Mouse (Mus musculus): Measurements from ENCODE around the gene Vmn1r28. TPM values are rescaled to one million over a fixed set of nuclear protein-coding genes. Genes with fewer than 3 reads are reported as not detected.
"Not testable (repeated sequence)": the region's sequence is repeated elsewhere in the genome, so short reads cannot be mapped to it uniquely, and the experiment has no call there.

Vmn1r28 gene
- total RNA-seq (2014; fragmentation: Nextera tagmentation) (not detected in 2 replicates), total RNA-seq (2017) (under 0.01 and 0.22 TPM in 2 replicates), polyA plus RNA-seq (2012) (not detected in 2 replicates)

- Histone ChIP-seq H3K36me3 (replicated peaks) (no peaks in the 10 kb centered on the region), H3K4me3 (ENCODE audit: low read depth, low read length) (no peak within 1 kb of the TSS), H3K9me3 (replicated peaks) (no peaks in the 10 kb centered on the region), H3K4me1 (ENCODE audit: insufficient read depth, low read depth, low read length) (no peaks in the 10 kb centered on the region), H3K27me3 (ENCODE audit: insufficient read depth, low read length) (no peaks in the 10 kb centered on the region)
- ATAC-seq (ENCODE audit: extremely low read depth, insufficient number of reproducible peaks, low FRiP score, poor library complexity, severe bottlenecking), result no peak
- DNase-seq (ENCODE audit: low spot score), result no peak
- no peak for TF ChIP-seq CTCF (IDR thresholded peaks at IDR 0.05; ENCODE audit: low read depth, low read length)
- no peak for TF ChIP-seq TAL1 (conservative IDR thresholded peaks at IDR 0.05; ENCODE audit: low read depth, low read length)
- no peak for TF ChIP-seq POLR2AphosphoS5 (IDR thresholded peaks at IDR 0.05; ENCODE audit: insufficient replicate concordance, low read depth, low read length)
- TF ChIP-seq GATA1 (IDR thresholded peaks at IDR 0.05; ENCODE audit: borderline replicate concordance, low read length), result no peak
- TF ChIP-seq GATA2 (IDR thresholded peaks at IDR 0.05; ENCODE audit: borderline replicate concordance, low read depth, low read length), result no peak
Observed at GRCm38 (mm10) chr6:58261737-58262136, at the start of gene Vmn1r28. Gene Vmn1r28 (plus strand): TSS chr6:58262037.

GRCm38 (mm10) chr6:58216119-58216518 lies 45.7 kb upstream of the Vmn1r28 start:
- H3K36me3 ChIP-seq (replicated peaks), result no peaks in the 10 kb centered on the region
- ATAC-seq (ENCODE audit: extremely low read depth, insufficient number of reproducible peaks, low FRiP score, poor library complexity, severe bottlenecking) (no peak), DNase-seq (ENCODE audit: low spot score) (no peak)
- H3K27me3 ChIP-seq (ENCODE audit: insufficient read depth, low read length), result no peaks in the 10 kb centered on the region
- H3K4me3 ChIP-seq (ENCODE audit: low read depth, low read length), result no peak overlapping the region
- TF ChIP-seq POLR2AphosphoS5 (IDR thresholded peaks at IDR 0.05; ENCODE audit: insufficient replicate concordance, low read depth, low read length), result no peak
- no peak for TF ChIP-seq TAL1 (conservative IDR thresholded peaks at IDR 0.05; ENCODE audit: low read depth, low read length)
- TF ChIP-seq GATA1 (IDR thresholded peaks at IDR 0.05; ENCODE audit: borderline replicate concordance, low read length), result no peak
- TF ChIP-seq CTCF (IDR thresholded peaks at IDR 0.05; ENCODE audit: low read depth, low read length), result no peak
- no peak for TF ChIP-seq GATA2 (IDR thresholded peaks at IDR 0.05; ENCODE audit: borderline replicate concordance, low read depth, low read length)
- no peaks in the 10 kb centered on the region for H3K4me1 ChIP-seq (ENCODE audit: insufficient read depth, low read depth, low read length)
- no peaks in the 10 kb centered on the region for H3K9me3 ChIP-seq (replicated peaks)

- H3K27me3 ChIP-seq (ENCODE audit: insufficient read depth, low read length), result no peaks in the 10 kb centered on the region
- TF ChIP-seq GATA1 (IDR thresholded peaks at IDR 0.05; ENCODE audit: borderline replicate concordance, low read length), result no peak
- no peaks in the 10 kb centered on the region for H3K9me3 ChIP-seq (replicated peaks)
- H3K4me3 ChIP-seq (ENCODE audit: low read depth, low read length), result no peak within 1 kb of the TSS
- H3K36me3 ChIP-seq (replicated peaks), result no peaks in the 10 kb centered on the region
- ATAC-seq (ENCODE audit: extremely low read depth, insufficient number of reproducible peaks, low FRiP score, poor library complexity, severe bottlenecking) (no peak), DNase-seq (ENCODE audit: low spot score) (no peak)
- no peaks in the 10 kb centered on the region for H3K4me1 ChIP-seq (ENCODE audit: insufficient read depth, low read depth, low read length)
Observed at GRCm38 (mm10) chr6:58218721-58219120, 43.1 kb upstream of the Vmn1r28 start, which contains the start of gene Vmn1r27. Gene Vmn1r27 (minus strand): TSS chr6:58218821.

GRCm38 (mm10) chr6:58279661-58280060 lies 17.8 kb downstream of the Vmn1r28 start:
- H3K9me3 ChIP-seq (replicated peaks); H3K27me3 ChIP-seq (ENCODE audit: insufficient read depth, low read length); H3K36me3 ChIP-seq (replicated peaks); H3K4me1 ChIP-seq (ENCODE audit: insufficient read depth, low read depth, low read length); DNase-seq (ENCODE audit: low spot score); H3K4me3 ChIP-seq (ENCODE audit: low read depth, low read length); ATAC-seq (ENCODE audit: extremely low read depth, insufficient number of reproducible peaks, low FRiP score, poor library complexity, severe bottlenecking): not testable (repeated sequence)

- TF ChIP-seq GATA1 (IDR thresholded peaks at IDR 0.05; ENCODE audit: borderline replicate concordance, low read length), result no peak
- no peak for TF ChIP-seq POLR2AphosphoS5 (IDR thresholded peaks at IDR 0.05; ENCODE audit: insufficient replicate concordance, low read depth, low read length)
- TF ChIP-seq GATA2 (IDR thresholded peaks at IDR 0.05; ENCODE audit: borderline replicate concordance, low read depth, low read length), result no peak
- TF ChIP-seq TAL1 (conservative IDR thresholded peaks at IDR 0.05; ENCODE audit: low read depth, low read length), result no peak
- TF ChIP-seq CTCF (IDR thresholded peaks at IDR 0.05; ENCODE audit: low read depth, low read length), result no peak
- DNase-seq (ENCODE audit: low spot score) (no peak), ATAC-seq (ENCODE audit: extremely low read depth, insufficient number of reproducible peaks, low FRiP score, poor library complexity, severe bottlenecking) (no peak)
- Histone ChIP-seq H3K4me3 (ENCODE audit: low read depth, low read length) (no peak overlapping the region), H3K4me1 (ENCODE audit: insufficient read depth, low read depth, low read length) (no peaks in the 10 kb centered on the region), H3K36me3 (replicated peaks) (no peaks in the 10 kb centered on the region), H3K27me3 (ENCODE audit: insufficient read depth, low read length) (no peaks in the 10 kb centered on the region), H3K9me3 (replicated peaks) (no peaks in the 10 kb centered on the region)
Observed at GRCm38 (mm10) chr6:58292201-58292600, 30.4 kb downstream of the Vmn1r28 start.

GRCm38 (mm10) chr6:58298511-58298910 lies 36.7 kb downstream of the Vmn1r28 start:
- H3K4me1 ChIP-seq (ENCODE audit: insufficient read depth, low read depth, low read length); H3K4me3 ChIP-seq (ENCODE audit: low read depth, low read length); H3K27me3 ChIP-seq (ENCODE audit: insufficient read depth, low read length); H3K9me3 ChIP-seq (replicated peaks); DNase-seq (ENCODE audit: low spot score); H3K36me3 ChIP-seq (replicated peaks); ATAC-seq (ENCODE audit: extremely low read depth, insufficient number of reproducible peaks, low FRiP score, poor library complexity, severe bottlenecking): not testable (repeated sequence)

GRCm38 (mm10) chr6:58301249-58301648 lies 39.4 kb downstream of the Vmn1r28 start, which contains the start of gene Vmn1r29:
Gene Vmn1r29 (plus strand): TSS chr6:58301549.
- DNase-seq (ENCODE audit: low spot score) (no peak), ATAC-seq (ENCODE audit: extremely low read depth, insufficient number of reproducible peaks, low FRiP score, poor library complexity, severe bottlenecking) (no peak)
- H3K36me3 ChIP-seq (replicated peaks), result no peaks in the 10 kb centered on the region
- TF ChIP-seq TAL1 (conservative IDR thresholded peaks at IDR 0.05; ENCODE audit: low read depth, low read length) (no peak), POLR2AphosphoS5 (IDR thresholded peaks at IDR 0.05; ENCODE audit: insufficient replicate concordance, low read depth, low read length) (no peak), CTCF (IDR thresholded peaks at IDR 0.05; ENCODE audit: low read depth, low read length) (no peak), GATA1 (IDR thresholded peaks at IDR 0.05; ENCODE audit: borderline replicate concordance, low read length) (no peak), GATA2 (IDR thresholded peaks at IDR 0.05; ENCODE audit: borderline replicate concordance, low read depth, low read length) (no peak)
- no peak within 1 kb of the TSS for H3K4me3 ChIP-seq (ENCODE audit: low read depth, low read length)
- H3K9me3 ChIP-seq (replicated peaks), result no peaks in the 10 kb centered on the region
- no peaks in the 10 kb centered on the region for H3K4me1 ChIP-seq (ENCODE audit: insufficient read depth, low read depth, low read length)
- no peaks in the 10 kb centered on the region for H3K27me3 ChIP-seq (ENCODE audit: insufficient read depth, low read length)

Other genes starting within 250 kb of the Vmn1r28 start
- not detected in 2 replicates for gene Vmn1r26, start 246.9 kb upstream of the Vmn1r28 start, total RNA-seq (2014; fragmentation: Nextera tagmentation)
- gene Vmn1r26, start 246.9 kb upstream of the Vmn1r28 start, total RNA-seq (2017), result 0.06 and 0.11 TPM in 2 replicates
- not detected in 2 replicates for gene Vmn1r26, start 246.9 kb upstream of the Vmn1r28 start, polyA plus RNA-seq (2012)
- not detected in 2 replicates for gene Vmn1r27, start 43.2 kb upstream of the Vmn1r28 start, total RNA-seq (2014; fragmentation: Nextera tagmentation)
- 0.16 TPM in 1 of 2 replicates, not detected in the other for gene Vmn1r27, start 43.2 kb upstream of the Vmn1r28 start, total RNA-seq (2017)
- gene Vmn1r27, start 43.2 kb upstream of the Vmn1r28 start, polyA plus RNA-seq (2012), result not detected in 2 replicates
- gene Vmn1r29, start 39.5 kb downstream of the Vmn1r28 start, total RNA-seq (2014; fragmentation: Nextera tagmentation), result not detected in 2 replicates
- gene Vmn1r29, start 39.5 kb downstream of the Vmn1r28 start, total RNA-seq (2017), result 0.06 and 0.16 TPM in 2 replicates
- gene Vmn1r29, start 39.5 kb downstream of the Vmn1r28 start, polyA plus RNA-seq (2012), result not detected in 2 replicates
- not detected in 2 replicates for gene Vmn1r30, start 181.3 kb downstream of the Vmn1r28 start, total RNA-seq (2014; fragmentation: Nextera tagmentation)
- gene Vmn1r30, start 181.3 kb downstream of the Vmn1r28 start, total RNA-seq (2017), result 0.05 TPM in 1 of 2 replicates, not detected in the other
- gene Vmn1r30, start 181.3 kb downstream of the Vmn1r28 start, polyA plus RNA-seq (2012), result not detected in 2 replicates
- not detected in 2 replicates for gene Vmn1r31, start 213.3 kb downstream of the Vmn1r28 start, total RNA-seq (2014; fragmentation: Nextera tagmentation)
- 0.06 TPM in 1 of 2 replicates, not detected in the other for gene Vmn1r31, start 213.3 kb downstream of the Vmn1r28 start, total RNA-seq (2017)
- not detected in 2 replicates for gene Vmn1r31, start 213.3 kb downstream of the Vmn1r28 start, polyA plus RNA-seq (2012)

All from G1E (cell line).